Mouse (Mus musculus) embryonic fibroblast, embryonic 13.5 days (primary cell): ENCODE data around the gene Grap. TPM values are rescaled to one million over a fixed set of nuclear protein-coding genes. Genes with fewer than 3 reads are reported as not detected.
"Not testable (repeated sequence)": the region's sequence is repeated elsewhere in the genome, so short reads cannot be mapped to it uniquely, and the experiment has no call there.

Experiments
- H3K27ac ChIP-seq: 2 replicates; pipeline ENCODE4 v1.5.1; 2012; ENCODE audit warnings: low read length, control low read depth, inconsistent platforms; ENCODE audit not compliant: insufficient read depth
- H3K4me1 ChIP-seq: 2 replicates; pipeline ENCODE4 v1.6.1; 2011; ENCODE audit warnings: low read length; ENCODE audit not compliant: control insufficient read depth, insufficient read depth
- H3K4me3 ChIP-seq: 2 replicates; pipeline ENCODE4 v1.5.1; 2011; ENCODE audit warnings: mild to moderate bottlenecking, control low read depth, low read length; ENCODE audit not compliant: insufficient read depth
- CTCF ChIP-seq: IDR thresholded peaks from 2 replicates; pipeline ENCODE4 v1.5.1; 2011; ENCODE audit warnings: mild to moderate bottlenecking, control low read depth, low read length, moderate library complexity, borderline replicate concordance; ENCODE audit not compliant: insufficient read depth
- POLR2A ChIP-seq: IDR thresholded peaks from 2 replicates; pipeline ENCODE4 v1.6.1; 2011; ENCODE audit warnings: low read depth, mild to moderate bottlenecking, control low read depth, low read length, moderate library complexity
- polyA plus RNA-seq: library from polyadenylated mRNA; stranded (reverse); fragments of >200 nt; gene quantifications from 2 replicates; pipeline ENCODE4 v1.2.4, GENCODE M21; 2011; ENCODE audit warnings: low read depth; ENCODE audit not compliant: missing spikeins, insufficient read length

Gene Grap
- polyA plus RNA-seq, 1 experiment: 0.32 TPM

- peaks cover 9% of the 10 kb centered on the region; the same call in 1 of the 2 replicates for H3K4me1 ChIP-seq
- TF ChIP-seq CTCF (no peak), POLR2A (no peak)
- H3K27ac ChIP-seq: no peak overlapping the region
- H3K4me3 ChIP-seq: no peak overlapping the region
These were observed 34.9 kb upstream of the Grap start for GRCm38 (mm10) chr11:61618131-61618530.

DNA sequence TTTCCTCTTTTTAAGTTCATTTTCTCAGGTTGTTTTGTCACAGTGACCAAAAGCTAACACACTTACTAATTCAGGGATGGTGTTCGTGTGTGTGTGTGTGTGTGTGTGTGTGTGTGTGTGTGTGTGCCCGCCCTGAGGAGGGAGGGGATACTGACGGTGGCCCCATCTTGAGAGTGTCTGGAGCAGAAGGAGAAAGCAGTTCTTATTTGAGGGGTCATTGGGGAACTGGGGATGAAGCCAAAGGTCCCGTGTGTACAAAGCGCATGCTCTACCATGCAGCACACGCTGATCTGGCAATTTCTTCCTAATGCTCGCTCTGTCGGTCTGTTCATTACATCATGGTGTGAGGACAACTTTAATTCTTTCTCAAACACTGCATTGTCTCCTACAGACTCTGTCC, 34.5 kb upstream of the Grap start:
- TF ChIP-seq POLR2A (no peak), CTCF (no peak)
- Histone ChIP-seq H3K27ac (no peak overlapping the region), H3K4me3 (no peak overlapping the region), H3K4me1 (peaks cover 9% of the 10 kb centered on the region; the same call in 1 of the 2 replicates)

DNA sequence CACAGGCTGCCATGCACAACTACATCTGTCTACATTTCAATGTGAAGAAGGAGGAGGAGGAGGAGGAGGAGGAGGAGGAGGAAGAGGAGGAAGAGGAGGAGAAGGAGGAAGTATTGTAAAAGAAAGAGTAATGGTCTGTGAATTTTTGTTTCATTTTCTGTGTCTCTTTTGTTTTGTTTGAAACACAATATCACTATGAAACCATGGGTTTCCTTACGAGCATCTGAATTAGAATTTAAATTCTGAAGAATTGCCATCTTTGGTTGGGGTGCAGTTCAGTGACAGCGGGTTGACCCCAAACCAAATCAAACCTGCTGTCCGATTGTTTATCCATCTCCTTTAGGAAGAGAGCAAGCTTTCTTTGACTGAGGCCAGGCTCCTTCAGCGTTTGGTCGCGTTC, 33.7 kb upstream of the Grap start:
- H3K27ac ChIP-seq: peak overlapping the region; percentile 60
- TF ChIP-seq CTCF (no peak), POLR2A (no peak)
- peaks cover 9% of the 10 kb centered on the region; the same call in 1 of the 2 replicates for H3K4me1 ChIP-seq
- no peak overlapping the region for H3K4me3 ChIP-seq

- Histone ChIP-seq H3K4me3 (no peak overlapping the region), H3K27ac (peak overlapping the region; percentile 60), H3K4me1 (peaks cover 9% of the 10 kb centered on the region; the same call in 1 of the 2 replicates)
- TF ChIP-seq CTCF (0 out of 2 replicates have a peak, but pooled peaks have one; percentile 29), POLR2A (no peak)
These were observed 33.2 kb upstream of the Grap start for GRCm38 (mm10) chr11:61619791-61620241.

GRCm38 (mm10) chr11:61620254-61620670, 32.8 kb upstream of the Grap start:
- Histone ChIP-seq H3K4me3 (no peak overlapping the region), H3K27ac (0 out of 2 replicates have a peak overlapping the region, but pooled peaks have one; percentile 11), H3K4me1 (peaks cover 9% of the 10 kb centered on the region; the same call in 1 of the 2 replicates)
- TF ChIP-seq CTCF: peak; percentile 91
- peak; percentile 79 for TF ChIP-seq POLR2A

- Histone ChIP-seq H3K27ac (no peak overlapping the region), H3K4me1 (peaks cover 9% of the 10 kb centered on the region; the same call in 1 of the 2 replicates), H3K4me3 (no peak overlapping the region)
- TF ChIP-seq POLR2A: no peak
- TF ChIP-seq CTCF: no peak
These were observed 32.3 kb upstream of the Grap start for GRCm38 (mm10) chr11:61620762-61621161.

DNA sequence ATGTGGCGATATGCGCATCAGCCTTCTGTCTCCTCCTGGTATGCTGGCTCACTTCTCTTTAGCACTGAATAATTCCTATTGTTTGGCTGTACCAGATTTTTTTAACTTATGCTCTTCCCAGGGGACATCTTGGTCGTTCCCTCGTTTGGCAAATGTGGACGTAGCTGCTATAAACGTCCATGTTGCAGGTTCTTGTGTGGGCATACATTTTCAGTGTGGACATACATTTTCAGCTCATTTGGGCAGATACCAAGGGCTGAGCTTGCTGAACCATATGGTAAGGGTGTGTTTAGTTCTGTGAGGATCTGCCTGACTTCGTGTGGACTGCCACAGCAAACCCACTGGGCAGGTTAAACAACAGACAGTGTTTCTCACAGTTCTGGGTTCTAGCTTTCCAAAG, 27.9 kb upstream of the Grap start:
- no peak overlapping the region for H3K27ac ChIP-seq
- TF ChIP-seq POLR2A (no peak), CTCF (no peak)
- H3K4me3 ChIP-seq: no peak overlapping the region

GRCm38 (mm10) chr11:61626509-61626908, 26.6 kb upstream of the Grap start:
- H3K27ac ChIP-seq: no peak overlapping the region
- H3K4me3 ChIP-seq: no peak overlapping the region
- no peaks in the 10 kb centered on the region for H3K4me1 ChIP-seq
- TF ChIP-seq CTCF: no peak
- TF ChIP-seq POLR2A: no peak

More for the DNA sequence above, 27.9 kb upstream of the Grap start:
- H3K4me1 ChIP-seq: no peaks in the 10 kb centered on the region

- TF ChIP-seq POLR2A: no peak
- TF ChIP-seq CTCF: no peak
- Histone ChIP-seq H3K27ac (no peak overlapping the region), H3K4me3 (no peak overlapping the region), H3K4me1 (no peaks in the 10 kb centered on the region)
These were observed 23.4 kb upstream of the Grap start for GRCm38 (mm10) chr11:61629621-61630020.

- H3K4me1 ChIP-seq, H3K4me3 ChIP-seq, H3K27ac ChIP-seq: not testable (repeated sequence)
These were observed 16.8 kb upstream of the Grap start for GRCm38 (mm10) chr11:61636309-61636708.

GRCm38 (mm10) chr11:61637413-61637812, 15.7 kb upstream of the Grap start:
- TF ChIP-seq CTCF (no peak), POLR2A (no peak)
- Histone ChIP-seq H3K4me3 (no peak overlapping the region), H3K4me1 (peaks cover 5% of the 10 kb centered on the region; the same call in 1 of the 2 replicates), H3K27ac (no peak overlapping the region)
